Mouse (Mus musculus): ENCODE measurements around the gene Asna1.

Gene Asna1

GRCm38 (mm10) chr8:84973803-84974542 lies 51.1 kb downstream of the Asna1 start:
- DNase-seq = no peak

DNA sequence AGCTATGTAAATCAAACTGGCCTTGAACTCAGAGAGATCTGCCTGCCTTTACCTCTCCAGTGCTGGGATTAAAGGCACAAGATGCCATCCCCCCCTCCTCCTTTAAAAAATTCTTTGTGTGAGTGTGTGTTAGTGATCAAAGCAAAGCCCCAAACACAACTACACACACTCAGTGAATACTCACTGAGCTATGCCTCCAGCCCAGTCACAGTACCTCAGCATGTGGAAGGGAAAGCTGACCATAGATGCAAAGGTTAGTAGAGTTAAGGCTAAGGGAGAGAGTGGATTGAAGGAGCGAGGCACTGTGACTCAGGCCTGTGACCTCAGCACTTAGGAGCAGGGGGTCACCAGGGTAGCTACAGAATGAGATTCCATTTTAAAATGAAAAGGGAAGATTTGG lies 52.0 kb downstream of the Asna1 start:
- DNase-seq = no peak

GRCm38 (mm10) chr8:84970913-84971312 lies 54.2 kb downstream of the Asna1 start:
- peak; percentile 19 for DNase-seq

DNA sequence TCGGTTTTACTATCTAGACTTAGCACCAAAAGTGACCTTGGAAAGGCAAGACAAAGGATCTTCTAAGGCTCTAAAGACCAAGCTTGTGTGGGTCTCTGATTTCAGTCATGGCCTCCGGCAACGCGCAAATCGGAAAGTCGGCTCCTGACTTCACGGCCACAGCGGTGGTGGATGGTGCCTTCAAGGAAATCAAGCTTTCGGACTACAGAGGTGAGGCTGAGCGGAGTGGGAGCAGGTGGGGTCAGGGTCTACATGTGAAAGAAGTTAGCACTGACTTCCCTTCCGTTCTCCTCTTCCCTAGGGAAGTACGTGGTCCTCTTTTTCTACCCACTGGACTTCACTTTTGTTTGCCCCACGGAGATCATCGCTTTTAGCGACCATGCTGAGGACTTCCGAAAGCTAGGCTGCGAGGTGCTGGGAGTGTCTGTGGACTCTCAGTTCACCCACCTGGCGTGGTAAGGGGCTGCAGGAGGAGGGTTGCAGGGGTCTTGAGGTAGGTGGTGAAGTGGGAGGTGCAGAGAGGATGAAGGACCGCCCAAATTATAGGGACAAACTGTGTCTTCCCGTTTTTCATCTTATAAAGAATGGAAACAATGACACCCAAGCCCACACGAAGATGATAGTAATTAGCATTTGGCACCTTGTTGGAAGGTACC lies 54.8 kb downstream of the Asna1 start:
- DNase-seq = peak; percentile 25

DNA sequence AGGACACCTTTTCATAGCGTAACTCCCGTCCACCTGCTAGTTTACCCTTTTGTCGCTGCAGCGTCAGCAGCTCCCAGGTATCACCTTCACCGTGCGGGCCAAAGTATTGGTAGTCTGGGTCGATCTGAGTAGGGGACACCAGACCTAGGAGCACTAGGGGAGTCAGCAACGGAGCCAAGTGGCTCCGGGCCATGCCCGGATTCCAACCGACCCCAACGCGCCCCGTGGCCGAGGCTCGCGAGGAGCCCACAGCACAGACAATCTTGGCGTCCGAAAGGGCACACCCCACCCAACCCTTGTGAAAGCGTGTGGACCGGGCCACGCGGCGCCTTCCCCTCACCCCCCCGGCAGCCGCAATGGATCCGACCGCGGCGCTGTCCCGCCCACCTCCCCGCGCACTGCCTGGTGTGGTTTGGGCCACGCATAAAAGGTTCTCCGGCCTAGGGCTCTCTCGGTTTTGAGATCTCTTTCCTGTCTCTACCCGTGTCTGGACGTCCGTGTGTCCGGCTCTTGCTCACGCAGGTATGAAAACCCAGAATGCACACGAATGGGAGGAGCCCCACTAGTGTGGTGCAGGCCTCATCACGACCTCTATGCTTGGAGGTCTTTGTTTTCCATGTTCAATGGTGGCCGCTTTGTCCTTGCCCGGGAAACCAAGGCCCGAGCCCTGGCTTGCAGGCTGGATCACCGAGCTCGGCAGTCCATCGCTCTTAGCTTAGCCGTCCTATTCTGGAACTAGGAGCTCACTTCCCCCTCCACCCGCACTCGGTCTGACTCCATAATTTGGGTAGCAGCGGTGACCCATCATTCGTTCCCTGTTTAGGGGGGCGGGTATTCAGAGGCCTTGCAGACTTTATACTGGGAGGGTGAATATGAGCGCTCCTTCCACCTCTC lies 55.6 kb downstream of the Asna1 start, which contains the start of the genes Gm49661, Prdx2 and Rnaseh2a:
TSS of gene Gm49661 (minus strand) at position 193 of the 894 bp plus-strand sequence.
TSS of gene Prdx2 (plus strand) at position 347 of the 894 bp plus-strand sequence.
TSS of gene Rnaseh2a (minus strand) at position 527 of the 894 bp plus-strand sequence.
- peak; percentile 70 for DNase-seq

DNA sequence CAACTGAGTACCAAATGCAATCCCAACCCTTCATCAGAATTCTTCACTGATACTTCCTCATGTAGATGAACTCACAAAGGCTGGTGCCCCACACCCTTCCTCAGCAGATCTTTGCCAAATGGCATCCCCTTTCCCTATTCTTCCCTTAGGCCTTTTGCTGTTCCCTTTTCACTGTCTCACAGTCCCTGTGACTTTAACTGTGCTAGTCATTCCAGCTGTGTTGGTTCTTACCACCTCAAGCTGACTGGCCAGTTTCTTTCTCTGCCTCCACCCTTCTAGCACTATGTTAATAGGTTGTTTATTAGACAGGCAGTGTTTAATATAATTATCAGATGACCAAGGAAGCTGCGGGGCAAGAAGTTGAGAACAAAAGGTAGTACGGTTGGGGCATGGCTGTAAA lies 56.4 kb downstream of the Asna1 start:
- DNase-seq = peak; percentile 27

All from cerebellum, adult 8-10 months (tissue).